Mouse (Mus musculus): ENCODE measurements at regions not wholly inside any gene's neighbourhood (a gene's known extent, or its start where the extent isn't known, plus 50 kb on each side); places are given as distances from the start of the nearest gene placed in this dataset.

DNA sequence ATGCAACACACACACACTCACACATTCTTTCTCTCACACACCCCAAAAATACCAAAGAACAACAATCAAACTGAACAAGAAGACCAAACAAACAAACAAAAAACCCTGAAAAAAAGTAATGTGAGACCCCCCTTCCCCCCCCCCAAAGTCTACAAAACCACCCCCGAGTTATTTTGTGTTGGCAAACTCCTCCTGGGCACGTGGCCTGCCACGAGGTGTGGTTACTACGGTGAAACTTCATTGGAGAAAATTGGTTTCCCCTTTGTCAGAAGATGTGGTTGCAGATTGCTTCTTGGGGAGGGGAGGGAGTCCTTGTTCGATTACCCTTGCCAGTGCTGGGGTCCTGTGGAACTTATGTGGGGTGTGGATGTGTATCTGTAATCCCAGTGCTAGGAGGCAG is 82.3 kb upstream of the S1pr3 start:
- intact Hi-C loops (cut with DNase I), result no loop called here
- H3K4me1 ChIP-seq (ENCODE audit: control insufficient read depth, insufficient read depth, low read length), result peaks cover 4% of the 10 kb centered on the region
- H3K79me2 ChIP-seq (replicated peaks; ENCODE audit: control insufficient read depth, insufficient read depth, low read length), result no peaks in the 10 kb centered on the region
- no peaks in the 10 kb centered on the region for H3K36me3 ChIP-seq (ENCODE audit: control insufficient read depth, insufficient read depth, low read length)
- DNase-seq, result no peak
- TF ChIP-seq CTCF (IDR thresholded peaks at IDR 0.05) (no peak), POLR2A (IDR thresholded peaks at IDR 0.05; ENCODE audit: insufficient read depth, low read depth, low read length) (no peak), EP300 (IDR thresholded peaks at IDR 0.05; ENCODE audit: insufficient read depth, low read depth, low read length) (no peak)
- no peak overlapping the region for H3K27ac ChIP-seq
- no peak overlapping the region for H3K4me3 ChIP-seq
- no peaks in the 10 kb centered on the region for H3K27me3 ChIP-seq (ENCODE audit: control insufficient read depth, insufficient read depth, low read length)
- WGBS, result 76% methylated on average over 5 of the region's 5 CpGs
- H3K9ac ChIP-seq (ENCODE audit: low read depth, low read length), result no peak overlapping the region

DNA sequence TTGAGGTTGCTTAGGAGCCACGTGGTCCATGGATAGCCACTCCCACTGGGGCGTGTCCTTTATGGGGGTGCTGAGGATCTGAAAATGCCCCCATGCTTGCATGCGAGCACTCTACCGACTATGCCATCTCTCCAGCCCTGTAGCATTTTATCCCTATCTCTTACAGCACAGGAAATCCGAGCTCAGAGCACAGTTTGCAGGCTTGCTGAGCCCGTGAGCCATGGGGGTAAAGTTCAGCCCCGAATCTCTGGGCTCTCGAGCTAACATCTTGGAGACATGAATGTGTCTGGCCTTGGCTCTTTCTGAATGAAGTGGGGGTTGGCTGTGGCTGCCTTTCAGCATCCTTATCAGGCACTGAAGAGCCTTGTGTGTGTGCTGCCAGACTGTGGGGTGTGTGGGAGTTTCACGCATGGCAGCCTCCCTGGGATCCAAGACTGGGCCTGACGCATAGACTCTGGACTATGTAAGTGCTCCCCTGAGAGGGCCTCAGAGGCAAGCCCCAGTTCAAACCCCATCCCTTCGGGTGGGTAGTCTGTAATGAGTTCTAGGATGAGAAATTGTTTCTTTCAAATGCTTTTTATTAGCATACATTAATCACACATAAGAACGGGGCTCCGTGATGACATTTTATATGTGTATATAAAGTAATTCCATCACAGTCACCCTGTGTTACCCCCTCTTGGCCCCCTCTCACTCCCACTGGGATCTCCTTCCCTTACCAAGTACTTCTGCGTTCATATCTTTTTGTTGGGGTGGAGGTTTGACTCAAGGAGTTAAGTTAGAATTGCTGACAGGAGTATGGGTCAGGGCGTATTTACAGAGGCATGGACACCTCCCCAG is 80.1 kb upstream of the S1pr3 start:
- intact Hi-C loops (cut with DNase I), result no loop called here

DNA sequence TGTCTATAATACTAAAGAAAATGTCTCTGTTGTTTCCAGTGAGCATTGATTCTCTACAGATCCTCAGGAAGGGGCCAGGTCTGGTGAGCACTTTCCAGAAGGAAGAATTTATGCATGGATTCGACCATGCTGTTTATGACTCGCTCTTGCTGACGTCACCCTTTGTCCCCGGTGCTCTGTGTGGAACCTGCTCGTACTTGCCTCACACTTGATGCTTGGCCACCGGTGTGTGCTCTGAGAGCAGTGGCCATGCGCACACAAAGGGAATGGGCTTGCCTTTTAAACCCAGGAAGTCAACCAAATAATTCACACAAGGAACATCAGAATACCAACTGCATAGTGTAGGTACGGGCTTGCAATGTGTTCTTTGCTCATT is 79.5 kb upstream of the S1pr3 start:
- Histone ChIP-seq H3K36me3 (ENCODE audit: control insufficient read depth, insufficient read depth, low read length) (no peaks in the 10 kb centered on the region), H3K27ac (no peak overlapping the region; the same call in 1 of the 2 replicates), H3K4me3 (no peak overlapping the region), H3K27me3 (ENCODE audit: control insufficient read depth, insufficient read depth, low read length) (no peaks in the 10 kb centered on the region), H3K4me1 (ENCODE audit: control insufficient read depth, insufficient read depth, low read length) (peaks cover 7% of the 10 kb centered on the region), H3K9ac (ENCODE audit: low read depth, low read length) (no peak overlapping the region), H3K79me2 (replicated peaks; ENCODE audit: control insufficient read depth, insufficient read depth, low read length) (no peaks in the 10 kb centered on the region)
- TF ChIP-seq CTCF (IDR thresholded peaks at IDR 0.05) (no peak), POLR2A (IDR thresholded peaks at IDR 0.05; ENCODE audit: insufficient read depth, low read depth, low read length) (no peak), EP300 (IDR thresholded peaks at IDR 0.05; ENCODE audit: insufficient read depth, low read depth, low read length) (no peak)
- WGBS, result 62% methylated on average over 8 of the region's 8 CpGs
- intact Hi-C loops (cut with DNase I), result no loop called here
- DNase-seq, result no peak

More for the DNA sequence above, 80.1 kb upstream of the S1pr3 start:
- Histone ChIP-seq H3K4me1 (ENCODE audit: control insufficient read depth, insufficient read depth, low read length) (peaks cover 7% of the 10 kb centered on the region), H3K4me3 (no peak overlapping the region), H3K9ac (ENCODE audit: low read depth, low read length) (no peak overlapping the region), H3K79me2 (replicated peaks; ENCODE audit: control insufficient read depth, insufficient read depth, low read length) (no peaks in the 10 kb centered on the region), H3K27me3 (ENCODE audit: control insufficient read depth, insufficient read depth, low read length) (no peaks in the 10 kb centered on the region), H3K36me3 (ENCODE audit: control insufficient read depth, insufficient read depth, low read length) (no peaks in the 10 kb centered on the region), H3K27ac (no peak overlapping the region; the same call in 1 of the 2 replicates)
- TF ChIP-seq CTCF (IDR thresholded peaks at IDR 0.05) (no peak), EP300 (IDR thresholded peaks at IDR 0.05; ENCODE audit: insufficient read depth, low read depth, low read length) (0 out of 2 replicates have a peak, but pooled peaks have one; percentile 51), POLR2A (IDR thresholded peaks at IDR 0.05; ENCODE audit: insufficient read depth, low read depth, low read length) (no peak)
- DNase-seq, result peak; percentile 51 to 76
- WGBS, result 39% methylated on average over 15 of the region's 15 CpGs

DNA sequence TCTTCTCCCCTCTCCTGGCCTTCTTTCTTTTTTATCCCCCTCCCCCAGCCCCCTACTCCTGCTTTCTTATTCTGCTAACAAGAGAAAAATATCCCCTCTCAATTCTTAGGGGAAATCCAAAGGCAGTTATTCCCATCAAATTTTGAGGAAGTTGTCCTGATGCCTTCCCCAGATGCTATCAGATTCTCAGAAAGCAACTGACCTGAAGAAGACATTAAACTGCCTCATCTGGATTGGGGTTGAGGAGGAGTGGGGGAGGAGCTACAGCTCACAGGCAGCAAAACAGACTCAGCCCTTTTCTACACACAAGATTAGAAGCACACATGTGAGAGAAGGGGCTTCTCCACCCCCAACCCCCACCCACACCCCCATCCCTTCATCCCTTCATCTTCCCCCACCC is 78.7 kb upstream of the S1pr3 start:
- DNase-seq, result no peak
- Histone ChIP-seq H3K9ac (ENCODE audit: low read depth, low read length) (no peak overlapping the region), H3K27ac (no peak overlapping the region), H3K36me3 (ENCODE audit: control insufficient read depth, insufficient read depth, low read length) (no peaks in the 10 kb centered on the region), H3K4me1 (ENCODE audit: control insufficient read depth, insufficient read depth, low read length) (peaks cover 7% of the 10 kb centered on the region), H3K27me3 (ENCODE audit: control insufficient read depth, insufficient read depth, low read length) (no peaks in the 10 kb centered on the region), H3K4me3 (no peak overlapping the region), H3K79me2 (replicated peaks; ENCODE audit: control insufficient read depth, insufficient read depth, low read length) (no peaks in the 10 kb centered on the region)
- intact Hi-C loops (cut with DNase I), result no loop called here
- TF ChIP-seq CTCF (IDR thresholded peaks at IDR 0.05), result no peak
- TF ChIP-seq EP300 (IDR thresholded peaks at IDR 0.05; ENCODE audit: insufficient read depth, low read depth, low read length), result no peak
- TF ChIP-seq POLR2A (IDR thresholded peaks at IDR 0.05; ENCODE audit: insufficient read depth, low read depth, low read length), result no peak

DNA sequence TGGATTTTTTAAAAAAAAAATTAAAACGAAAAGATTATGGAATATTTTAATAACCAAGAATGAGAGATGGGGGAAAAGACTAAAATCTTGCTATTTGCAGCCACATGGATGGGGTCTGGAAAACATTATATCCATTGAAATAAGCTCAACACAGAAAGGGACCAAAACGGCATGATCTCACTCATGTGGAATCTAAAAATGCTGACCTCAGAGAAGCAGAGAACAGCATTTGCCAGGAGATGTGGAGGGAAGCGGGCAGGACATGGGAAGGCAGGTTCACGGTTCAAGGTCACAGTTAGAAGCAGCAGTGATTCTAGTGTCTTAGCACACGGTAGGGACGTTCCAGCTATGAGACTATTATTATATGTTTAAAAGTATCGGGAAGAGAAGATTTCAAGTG is 76.2 kb upstream of the S1pr3 start:
- Histone ChIP-seq H3K79me2 (replicated peaks; ENCODE audit: control insufficient read depth, insufficient read depth, low read length) (no peaks in the 10 kb centered on the region), H3K4me3 (no peak overlapping the region), H3K27me3 (ENCODE audit: control insufficient read depth, insufficient read depth, low read length) (no peaks in the 10 kb centered on the region), H3K27ac (no peak overlapping the region), H3K9ac (ENCODE audit: low read depth, low read length) (no peak overlapping the region), H3K36me3 (ENCODE audit: control insufficient read depth, insufficient read depth, low read length) (no peaks in the 10 kb centered on the region), H3K4me1 (ENCODE audit: control insufficient read depth, insufficient read depth, low read length) (peaks cover 7% of the 10 kb centered on the region)
- TF ChIP-seq CTCF (IDR thresholded peaks at IDR 0.05) (no peak), POLR2A (IDR thresholded peaks at IDR 0.05; ENCODE audit: insufficient read depth, low read depth, low read length) (no peak), EP300 (IDR thresholded peaks at IDR 0.05; ENCODE audit: insufficient read depth, low read depth, low read length) (no peak)
- 52% methylated on average over 7 of the region's 7 CpGs for WGBS
- intact Hi-C loops (cut with DNase I), result no loop called here
- DNase-seq, result no peak

DNA sequence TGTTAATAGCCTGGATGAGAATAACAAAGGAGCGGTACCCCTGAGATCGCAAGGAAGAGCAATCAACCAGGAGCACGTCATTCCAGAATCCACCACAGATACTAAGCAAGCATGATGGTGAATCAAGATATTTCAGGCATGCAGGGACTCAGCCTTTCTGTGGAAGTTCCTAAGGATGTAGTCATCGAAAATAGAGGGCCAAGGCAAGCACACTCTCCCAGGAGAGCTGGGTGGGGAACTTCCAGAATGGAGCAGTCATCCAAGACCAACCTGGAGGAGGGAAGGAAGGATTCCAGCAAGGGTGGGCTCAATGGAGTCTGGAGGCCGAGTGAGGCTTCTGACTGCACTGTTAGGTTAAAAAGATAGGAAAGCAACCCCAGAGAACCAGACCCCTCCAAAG is 75.0 kb upstream of the S1pr3 start:
- DNase-seq, result no peak
- intact Hi-C loops (cut with DNase I), result no loop called here
- Histone ChIP-seq H3K4me1 (ENCODE audit: control insufficient read depth, insufficient read depth, low read length) (peaks cover 4% of the 10 kb centered on the region), H3K4me3 (no peak overlapping the region), H3K27me3 (ENCODE audit: control insufficient read depth, insufficient read depth, low read length) (no peaks in the 10 kb centered on the region), H3K36me3 (ENCODE audit: control insufficient read depth, insufficient read depth, low read length) (no peaks in the 10 kb centered on the region), H3K9ac (ENCODE audit: low read depth, low read length) (no peak overlapping the region), H3K79me2 (replicated peaks; ENCODE audit: control insufficient read depth, insufficient read depth, low read length) (no peaks in the 10 kb centered on the region), H3K27ac (no peak overlapping the region)
- TF ChIP-seq EP300 (IDR thresholded peaks at IDR 0.05; ENCODE audit: insufficient read depth, low read depth, low read length), result no peak
- no peak for TF ChIP-seq CTCF (IDR thresholded peaks at IDR 0.05)
- no peak for TF ChIP-seq POLR2A (IDR thresholded peaks at IDR 0.05; ENCODE audit: insufficient read depth, low read depth, low read length)
- WGBS, result 60% methylated on average over 5 of the region's 5 CpGs

All from heart, adult 2 months (tissue).